Mouse (Mus musculus) ES-CJ7 (cell line): Measurements from ENCODE around the gene Rabgap1l.

Experiments
- DNase-seq: peaks from one replicate; pipeline ENCODE4 v3.0.0; 2011; ENCODE audit warnings: low read depth, low spot score

Rabgap1l gene

GRCm38 (mm10) chr1:160316239-160316638 is 476.8 kb downstream of the Rabgap1l start:
- peak; percentile 50 for DNase-seq

GRCm38 (mm10) chr1:160312658-160313057 is 480.4 kb downstream of the Rabgap1l start:
- DNase-seq, result no peak

DNA sequence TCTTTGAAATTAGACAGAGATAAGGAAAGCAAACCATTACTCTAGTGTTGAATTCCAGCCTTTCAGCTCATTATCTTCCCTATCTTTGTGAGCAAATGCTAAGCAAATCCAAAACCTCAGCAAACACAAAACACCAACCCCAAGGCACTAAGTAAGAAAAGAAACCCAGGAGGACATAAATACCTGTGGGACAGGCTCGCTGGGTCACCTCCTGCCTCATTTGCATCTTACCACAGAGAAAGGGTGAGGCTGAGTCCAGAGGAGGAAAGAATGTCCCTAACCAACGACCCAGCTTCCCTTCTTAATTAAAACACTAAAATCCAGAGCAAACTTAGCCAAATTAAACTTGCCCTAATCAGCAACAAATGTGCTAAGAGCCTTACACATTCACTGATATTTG is 481.1 kb downstream of the Rabgap1l start:
- DNase-seq, result no peak

GRCm38 (mm10) chr1:160309951-160310350 is 483.1 kb downstream of the Rabgap1l start:
- peak; percentile 92 for DNase-seq

- peak; percentile 83 for DNase-seq
Measured at GRCm38 (mm10) chr1:160308996-160309395, 484.0 kb downstream of the Rabgap1l start.

DNA sequence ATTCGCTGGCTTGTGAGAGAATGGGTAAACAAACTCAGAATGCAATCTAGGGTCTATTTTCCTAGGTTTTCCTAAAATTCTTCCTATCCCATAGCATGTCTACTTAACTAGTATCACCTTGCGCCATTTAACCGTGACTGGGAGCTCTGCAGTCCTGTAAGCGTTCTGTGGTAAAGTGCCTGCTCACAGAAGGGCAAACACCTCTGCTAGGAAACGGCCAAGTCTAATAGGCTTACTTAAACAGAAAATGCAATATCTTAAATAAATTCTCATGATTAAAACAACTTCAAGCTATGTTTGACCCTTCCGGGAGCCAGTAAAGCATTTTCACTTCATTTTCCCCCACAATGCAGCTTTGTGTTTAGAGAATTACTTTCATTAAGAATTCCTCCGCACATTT is 484.5 kb downstream of the Rabgap1l start:
- DNase-seq, result no peak

DNA sequence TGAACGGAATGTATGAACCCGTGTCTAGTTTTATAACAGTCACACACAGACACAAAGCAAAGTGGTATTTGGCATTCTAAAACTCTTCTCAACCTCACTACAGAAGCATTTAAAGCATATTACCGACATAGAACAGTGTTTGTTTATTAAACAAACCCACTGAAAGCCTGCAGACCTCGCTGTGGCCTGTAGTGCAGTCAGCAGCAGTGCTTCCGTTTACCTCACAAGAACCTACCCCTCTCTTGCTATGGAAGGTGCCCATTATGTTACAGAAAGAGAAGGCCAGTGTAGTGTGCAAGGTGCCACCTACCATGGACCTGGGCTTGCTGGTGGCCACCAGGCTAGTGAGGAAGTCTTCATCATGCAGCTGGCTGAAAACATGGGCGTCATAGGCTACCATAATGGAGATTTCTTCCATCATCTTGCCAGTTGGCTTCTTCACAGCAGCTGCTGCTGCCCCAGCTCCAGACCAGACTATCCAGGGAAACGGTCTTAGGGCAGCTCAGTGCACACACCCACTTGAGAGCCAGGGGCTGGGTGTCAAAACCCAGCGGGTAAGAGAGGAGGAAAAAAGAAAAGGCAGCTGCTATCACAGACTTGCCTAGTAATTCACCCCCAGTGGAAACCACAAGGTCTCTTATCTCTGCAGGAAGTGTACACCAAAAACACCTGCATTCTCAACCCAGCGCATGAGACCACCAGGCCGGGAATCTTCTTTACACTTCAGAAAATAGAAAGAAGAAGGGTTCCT is 486.0 kb downstream of the Rabgap1l start:
- DNase-seq, result no peak

- DNase-seq, result no peak
Measured at GRCm38 (mm10) chr1:160306336-160306735, 486.7 kb downstream of the Rabgap1l start.

DNA sequence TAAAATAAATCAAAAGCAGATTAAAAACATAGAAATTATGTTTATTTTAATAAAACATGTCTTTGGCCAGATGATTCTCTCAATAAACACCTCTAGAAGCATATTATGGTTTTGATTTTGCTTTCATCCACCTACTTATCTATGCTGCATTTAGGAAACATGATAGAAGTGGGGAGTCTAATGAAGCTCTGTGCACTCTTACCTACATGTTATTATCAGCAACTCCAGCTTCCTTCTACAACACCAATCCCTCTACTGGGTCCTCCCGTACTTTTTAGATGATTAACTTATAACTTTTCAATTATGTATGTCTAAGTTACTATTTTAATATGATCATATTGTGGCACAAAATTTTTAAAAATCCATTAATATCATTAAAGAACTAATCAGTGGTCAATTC is 487.2 kb downstream of the Rabgap1l start:
- DNase-seq, result no peak

- no peak for DNase-seq
Measured at GRCm38 (mm10) chr1:160304969-160305498, 488.0 kb downstream of the Rabgap1l start.

DNA sequence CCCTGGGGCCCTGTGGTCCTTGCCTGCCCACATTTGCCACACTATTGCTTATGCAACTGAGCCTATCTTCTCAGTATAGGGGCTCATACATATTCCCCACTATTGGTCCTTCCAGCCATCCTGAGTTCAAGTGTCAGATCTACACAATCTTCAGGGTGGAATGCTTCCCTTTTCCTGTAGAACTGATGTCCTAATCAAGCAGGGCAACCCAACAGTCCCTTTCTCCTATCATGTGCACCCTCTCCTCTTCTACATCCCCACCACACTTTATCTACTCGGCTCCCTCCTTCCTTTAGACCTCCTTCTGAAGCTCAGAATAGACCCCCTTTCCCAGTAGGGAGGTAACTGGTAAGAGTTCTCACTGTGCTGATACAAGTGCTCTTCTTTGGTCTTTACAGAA is 490.7 kb downstream of the Rabgap1l start:
- DNase-seq, result no peak

GRCm38 (mm10) chr1:160301156-160301555 is 491.9 kb downstream of the Rabgap1l start:
- no peak for DNase-seq

- DNase-seq, result no peak
Measured at GRCm38 (mm10) chr1:160300704-160301103, 492.3 kb downstream of the Rabgap1l start.

GRCm38 (mm10) chr1:160299979-160300378 is 493.0 kb downstream of the Rabgap1l start:
- no peak for DNase-seq

DNA sequence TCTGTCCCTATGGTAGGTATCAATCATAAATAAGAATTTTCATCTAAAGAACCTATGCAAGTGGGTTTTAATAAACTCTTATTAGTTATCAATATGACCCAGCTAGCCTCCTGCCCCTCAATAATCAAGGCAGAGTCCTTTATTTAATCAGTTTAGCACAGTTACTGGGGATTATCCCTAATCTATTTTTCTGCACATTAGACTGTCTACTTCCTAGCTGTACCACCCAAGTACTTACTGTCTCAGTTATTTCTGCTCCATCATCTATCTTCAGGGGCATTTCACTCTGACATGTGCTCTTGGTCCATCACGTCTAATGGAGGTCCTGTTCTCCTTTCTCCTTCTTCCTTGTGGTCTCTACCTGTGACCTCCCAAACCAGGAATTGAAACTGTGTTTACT is 494.1 kb downstream of the Rabgap1l start:
- DNase-seq, result no peak

DNA sequence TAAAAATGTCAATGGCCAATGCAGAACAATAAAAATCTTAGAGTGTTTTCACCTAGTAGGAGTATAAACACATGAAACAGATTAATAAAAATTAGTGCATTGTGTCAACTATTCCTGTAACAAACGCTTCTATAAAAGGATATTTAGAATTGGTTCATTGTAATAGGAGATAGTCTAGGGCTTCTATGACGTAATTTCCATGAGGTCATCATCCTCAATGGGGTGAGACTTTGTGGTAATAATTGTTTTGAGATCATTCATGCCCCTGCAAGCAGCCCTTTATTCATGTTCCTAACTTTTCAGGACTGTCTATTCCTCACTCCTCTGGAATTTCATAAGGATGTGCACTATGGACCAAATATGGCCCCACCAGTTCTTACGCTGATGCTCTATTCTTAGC is 495.3 kb downstream of the Rabgap1l start:
- DNase-seq, result no peak

DNA sequence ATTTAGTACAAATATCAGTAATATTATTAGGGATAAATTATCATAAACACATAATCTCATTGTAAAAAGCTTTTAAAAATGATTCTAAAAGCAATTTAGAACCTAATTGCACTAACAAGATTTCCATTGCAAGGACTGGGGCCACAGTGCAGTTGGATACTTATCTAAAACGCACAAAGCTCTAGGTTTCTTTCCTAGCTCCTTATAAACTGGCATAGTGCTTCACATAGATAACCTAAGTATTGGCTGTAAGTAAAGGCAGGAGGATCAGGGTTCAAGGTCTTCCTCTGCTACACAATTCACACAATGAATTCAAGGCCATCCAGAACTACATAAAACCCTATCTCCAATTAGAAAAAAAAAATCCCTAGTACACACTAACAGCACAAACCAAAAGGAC is 497.7 kb downstream of the Rabgap1l start:
- DNase-seq, result no peak

DNA sequence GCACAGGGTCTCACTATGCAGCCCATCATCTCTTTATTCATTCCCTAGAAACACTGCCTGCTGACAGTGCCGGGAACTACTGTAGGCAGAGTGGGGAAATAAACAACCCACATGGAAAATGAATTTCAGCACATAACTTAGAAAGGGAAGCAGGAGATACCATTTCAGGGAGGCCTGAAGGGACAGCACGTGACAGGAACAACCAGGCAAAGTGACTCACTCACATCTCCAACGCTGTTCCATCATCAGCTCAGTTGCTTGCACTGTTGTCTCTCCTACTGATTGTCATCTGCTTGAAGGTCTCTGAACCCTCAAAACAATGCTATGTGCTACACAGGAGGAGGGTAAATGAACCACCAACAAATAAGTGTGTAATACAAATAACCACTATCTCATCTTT is 499.5 kb downstream of the Rabgap1l start:
- DNase-seq, result no peak

DNA sequence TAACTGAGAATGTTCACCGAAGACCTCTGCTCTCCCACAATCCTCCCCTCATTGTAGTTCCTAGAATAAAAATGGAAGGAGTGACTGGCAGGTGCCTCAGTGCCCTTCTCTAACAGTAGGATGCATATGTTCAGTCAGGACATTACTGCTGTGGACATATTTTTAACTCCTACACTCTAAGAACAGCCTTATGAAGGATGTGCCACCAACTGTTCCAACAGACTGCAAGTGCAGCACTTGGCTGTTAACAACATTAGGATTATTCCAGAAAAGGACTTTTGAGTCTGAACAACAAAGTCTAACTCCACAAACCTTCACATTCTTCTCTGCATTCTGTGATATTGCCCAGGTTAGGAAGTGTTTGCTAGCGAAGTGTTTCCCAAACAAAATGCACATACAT is 501.0 kb downstream of the Rabgap1l start:
- no peak for DNase-seq

DNA sequence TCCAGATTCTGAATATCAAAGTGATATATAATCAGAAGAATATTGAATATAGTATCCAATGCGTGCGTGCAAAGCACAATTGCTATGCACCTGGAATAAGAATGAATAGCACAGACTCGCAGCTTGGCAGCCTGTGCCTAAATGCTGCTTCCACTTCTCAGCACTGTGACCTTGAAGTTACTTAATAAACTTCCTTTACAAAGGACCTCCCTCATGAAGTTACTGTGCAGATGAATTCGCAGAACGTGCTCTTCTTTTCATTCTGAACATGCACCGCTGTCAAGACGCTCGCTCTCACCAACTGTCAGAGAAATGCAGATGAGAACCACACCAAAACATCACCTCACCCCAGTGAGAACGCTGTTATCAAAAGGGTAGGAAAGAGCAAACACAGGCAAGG is 502.8 kb downstream of the Rabgap1l start:
- DNase-seq, result no peak

DNA sequence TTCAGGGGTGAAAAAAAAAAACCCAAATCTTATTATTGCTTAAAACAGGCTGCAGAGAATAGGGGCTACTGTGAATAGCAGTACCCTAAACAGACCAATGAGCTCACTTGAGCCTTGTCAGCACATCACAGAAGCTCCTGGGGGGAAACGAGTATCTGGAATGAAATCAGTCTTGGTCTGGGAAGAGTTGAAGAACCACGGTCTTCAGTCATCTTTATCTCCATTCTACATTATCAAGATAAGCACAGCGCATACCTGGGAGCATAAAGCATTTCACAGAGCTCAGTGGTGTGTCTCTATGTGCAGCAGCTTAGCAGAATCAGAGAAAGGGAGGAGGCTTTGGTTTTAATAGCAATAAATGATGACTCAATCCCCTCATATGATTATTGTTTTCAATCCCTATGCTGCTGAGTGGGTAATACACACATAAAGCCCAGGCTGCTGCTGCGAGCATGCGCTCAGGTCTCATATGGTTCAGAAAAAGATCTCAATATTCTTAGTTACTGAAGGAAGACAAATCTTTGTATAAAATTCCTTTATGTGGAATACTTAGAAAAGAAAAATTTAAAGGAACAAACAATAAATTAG is 505.9 kb downstream of the Rabgap1l start:
- no peak for DNase-seq

DNA sequence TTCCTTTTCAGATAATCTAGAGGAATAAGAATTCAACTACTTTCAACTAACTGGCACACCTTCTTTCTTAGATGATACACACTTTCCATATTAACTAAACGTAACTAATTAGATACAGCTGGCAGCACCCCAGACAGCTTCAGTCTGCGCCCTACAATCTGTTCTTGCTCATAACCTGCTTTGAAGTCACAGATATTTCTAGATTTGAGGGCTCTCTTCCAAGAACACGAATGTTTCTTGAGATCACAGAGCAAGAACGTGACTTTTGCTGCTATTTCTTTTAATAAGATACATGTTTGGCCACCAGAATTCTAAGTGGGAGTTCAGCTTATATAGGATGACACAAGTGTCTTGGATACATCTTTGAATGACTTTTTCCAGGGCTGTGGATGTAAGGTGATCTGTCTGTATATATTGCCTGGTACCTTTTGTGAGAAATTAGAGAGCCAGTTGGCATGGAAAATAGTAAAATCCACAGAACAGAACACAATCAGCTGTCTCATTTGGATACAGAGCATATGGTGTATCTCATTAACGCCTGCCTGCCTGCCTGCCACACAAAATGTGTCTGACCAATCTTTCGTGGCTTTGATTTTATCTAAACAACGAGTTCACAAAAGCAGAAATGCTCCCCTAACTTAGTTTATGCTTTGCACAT is 506.5 kb downstream of the Rabgap1l start:
- DNase-seq, result no peak

- DNase-seq, result no peak
Measured at GRCm38 (mm10) chr1:160284241-160284640, 508.8 kb downstream of the Rabgap1l start.
